Mouse (Mus musculus) layer of hippocampus, adult 9-10 months (tissue): Measurements from ENCODE around the gene Cdh12.
"Not testable (repeated sequence)": the region's sequence is repeated elsewhere in the genome, so short reads cannot be mapped to it uniquely, and the experiment has no call there.

ENCODE experiments used
- DNase-seq: peaks from one replicate; pipeline ENCODE4 v3.0.0; 2022; ENCODE audit warnings: low spot score

The Cdh12 gene

DNA sequence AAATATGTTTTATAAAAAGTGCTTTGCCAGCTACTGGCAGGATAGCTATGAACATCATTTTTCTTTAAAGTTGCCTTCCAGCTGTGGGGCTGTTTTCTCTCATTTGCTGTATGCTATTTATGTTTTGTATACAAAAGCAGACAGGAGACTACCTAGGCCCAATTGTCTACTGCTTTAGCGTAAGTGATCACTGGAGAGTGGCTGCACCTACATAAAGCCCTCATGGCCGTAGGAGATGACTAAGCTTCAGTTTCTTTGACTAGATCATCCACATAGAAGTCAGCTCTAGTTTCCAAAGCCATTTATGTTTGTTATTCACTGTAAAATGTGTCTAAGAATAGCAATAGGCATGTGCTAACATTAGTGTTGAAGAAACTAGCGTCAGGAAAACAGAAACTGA is 926.8 kb downstream of the Cdh12 start:
- DNase-seq = no peak

DNA sequence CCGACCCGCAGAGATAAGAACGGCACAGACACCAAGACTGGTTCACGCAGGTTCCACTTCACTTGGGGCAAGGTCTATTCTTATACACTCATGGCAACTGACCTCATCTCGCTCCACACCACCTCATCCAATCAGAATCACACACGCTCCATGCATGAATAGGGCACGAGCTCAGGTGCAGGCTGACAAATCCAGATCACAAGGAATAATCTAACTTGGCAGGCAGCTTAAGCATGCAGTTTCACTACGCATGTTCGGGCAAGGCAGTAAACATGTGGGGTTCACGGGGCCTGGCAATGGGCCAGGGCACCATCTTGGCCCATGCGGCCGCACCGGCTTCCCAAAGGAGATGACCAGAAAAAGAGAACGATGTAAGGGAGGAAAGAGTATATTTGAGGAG is 942.4 kb downstream of the Cdh12 start:
- DNase-seq = not testable (repeated sequence)

DNA sequence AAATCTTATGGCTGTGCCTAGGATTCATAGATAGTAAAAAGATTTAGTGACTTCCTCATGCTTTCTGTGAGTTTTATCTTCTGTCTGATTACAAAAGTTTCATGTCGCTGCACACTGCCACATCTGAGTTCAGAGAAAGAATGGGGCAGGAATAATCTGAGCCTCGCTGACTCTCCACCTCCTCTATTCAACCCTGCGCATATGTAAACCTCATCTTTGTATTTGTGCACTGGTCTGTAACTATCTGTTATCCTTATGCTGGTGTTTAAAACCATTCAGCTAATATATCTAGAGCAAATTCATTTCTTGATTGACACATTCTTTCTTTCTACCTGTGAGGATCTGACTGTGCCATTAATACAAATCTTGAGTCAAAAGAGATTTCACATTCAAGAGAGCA is 944.0 kb downstream of the Cdh12 start:
- no peak for DNase-seq

DNA sequence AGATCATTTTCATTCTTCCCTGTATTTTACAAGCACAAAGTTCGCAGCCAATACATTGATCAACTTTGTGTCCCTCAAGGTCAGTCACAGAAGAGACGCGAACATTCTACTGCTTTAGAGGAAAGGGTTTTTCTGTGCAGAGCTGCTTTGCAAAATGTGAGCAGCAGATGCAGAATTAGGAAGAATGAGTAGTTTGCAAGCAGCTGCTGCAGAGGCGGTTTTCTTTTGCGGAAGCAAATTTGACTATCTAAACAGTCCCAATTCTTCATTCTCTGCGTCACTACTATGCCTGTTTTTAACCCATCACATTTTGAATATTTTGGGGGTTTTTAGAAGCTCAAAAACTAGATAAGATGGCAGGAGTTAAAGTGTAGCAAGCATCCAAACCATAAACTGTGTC is 956.1 kb downstream of the Cdh12 start:
- DNase-seq = peak; percentile 18

DNA sequence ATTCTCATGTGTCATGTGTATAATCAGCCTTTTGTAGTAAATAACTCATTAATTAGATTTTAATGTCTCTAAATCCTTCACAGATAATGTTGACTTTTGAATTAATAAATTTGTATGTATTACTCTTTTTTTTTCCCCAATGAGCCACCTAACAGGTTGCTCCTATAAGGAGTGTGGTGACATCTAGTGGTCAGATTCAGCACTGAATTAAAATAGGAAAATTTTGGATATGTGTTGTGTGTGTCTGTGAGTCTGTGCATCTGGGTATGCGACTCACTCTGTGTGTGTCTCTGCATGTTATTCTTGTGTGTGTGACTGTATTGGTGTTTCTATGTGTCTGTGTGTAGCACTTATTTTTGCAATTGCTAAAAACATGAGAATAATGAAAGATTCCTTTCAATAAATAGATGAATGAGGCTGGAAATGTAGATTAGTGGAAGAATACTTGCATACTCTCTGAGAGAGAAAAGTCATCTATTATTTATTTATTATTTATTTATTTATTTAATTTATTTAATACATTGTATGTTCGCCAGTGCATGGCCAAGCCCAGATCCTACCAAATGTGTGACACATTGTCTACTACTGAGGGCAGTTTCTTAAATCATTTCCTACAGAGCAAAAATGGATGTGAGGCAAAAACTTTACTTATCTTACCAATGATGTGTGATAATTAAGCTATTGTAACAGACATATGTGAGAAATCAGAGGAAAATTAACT is 958.4 kb downstream of the Cdh12 start:
- DNase-seq = peak; percentile 86

DNA sequence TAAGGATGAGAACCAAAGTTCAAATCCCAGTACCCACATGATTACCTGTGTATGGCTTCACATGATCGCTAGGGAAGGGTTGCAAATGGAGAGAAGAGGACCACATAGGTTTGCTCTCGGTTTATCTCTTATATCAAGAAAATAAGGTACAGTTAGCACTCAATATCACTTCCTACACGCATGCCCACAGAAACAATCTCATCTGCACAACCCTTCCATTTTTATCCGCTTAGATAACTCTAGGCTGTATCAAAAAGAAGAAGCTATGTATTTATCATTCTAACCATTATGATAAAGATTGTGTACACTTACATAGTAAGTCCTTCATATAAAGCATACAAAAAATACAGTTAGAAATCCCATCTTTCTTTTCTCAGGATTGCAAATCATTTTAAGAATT is 988.3 kb downstream of the Cdh12 start:
- no peak for DNase-seq

DNA sequence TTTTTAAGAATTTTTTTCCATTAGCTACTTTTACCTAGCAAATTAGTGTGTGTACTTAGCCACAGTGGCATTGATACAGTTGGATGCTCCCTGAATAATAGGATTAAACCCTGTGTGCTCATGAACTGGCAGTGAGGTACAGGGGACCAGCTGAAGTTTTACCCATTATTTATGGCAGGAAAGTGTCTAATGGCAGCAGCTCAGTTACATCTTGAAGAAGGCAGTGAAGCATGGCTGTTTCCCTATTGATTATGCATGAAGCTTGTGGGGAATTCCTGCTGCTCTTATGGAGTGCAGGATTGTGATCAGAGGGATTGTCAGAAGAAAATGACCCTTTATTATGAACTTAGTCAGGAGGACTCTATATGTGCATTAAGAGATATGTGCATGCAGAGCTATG is 988.9 kb downstream of the Cdh12 start:
- no peak for DNase-seq

DNA sequence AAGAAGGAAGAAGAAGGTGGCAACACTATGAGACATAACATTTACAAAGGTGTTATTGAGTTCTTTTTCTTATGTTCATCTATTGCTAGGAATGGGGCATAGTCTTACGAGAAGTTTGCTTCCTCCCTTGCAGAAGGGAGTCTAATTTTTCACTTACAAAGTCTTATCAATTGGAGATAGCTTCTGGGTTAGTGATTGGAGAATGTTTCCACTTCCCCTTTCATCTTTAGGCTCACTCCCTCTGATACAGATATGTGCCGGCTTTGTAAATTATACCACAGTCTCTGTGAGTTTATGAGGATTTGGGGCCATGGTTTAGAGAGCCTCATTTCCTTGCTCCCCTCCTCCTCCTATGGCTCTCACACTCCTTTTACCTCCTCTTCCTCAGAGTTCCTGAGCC is 1009.0 kb downstream of the Cdh12 start:
- DNase-seq = no peak

DNA sequence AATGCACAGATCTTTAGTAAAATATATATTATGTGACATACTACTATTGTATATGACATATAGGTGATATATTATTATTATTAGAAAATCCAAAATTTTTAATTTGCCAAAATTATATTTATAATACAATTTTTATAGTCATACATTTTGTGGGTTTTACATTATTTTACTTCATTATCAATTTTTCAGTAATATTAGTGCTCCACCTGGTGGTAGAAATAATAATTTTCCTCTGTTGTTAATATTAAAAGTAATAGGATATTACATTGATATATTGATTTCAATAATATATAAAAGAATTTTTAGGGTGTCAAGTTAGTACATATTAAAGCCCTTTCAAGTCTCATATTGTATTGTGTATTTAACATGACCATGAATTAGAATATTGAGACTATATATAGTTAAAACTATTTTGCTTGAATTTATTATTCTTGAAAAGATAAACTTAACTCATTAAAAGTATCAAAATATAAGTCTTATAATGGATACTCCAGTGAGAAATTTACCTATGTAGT is 1070.3 kb downstream of the Cdh12 start:
- DNase-seq = peak; percentile 22

DNA sequence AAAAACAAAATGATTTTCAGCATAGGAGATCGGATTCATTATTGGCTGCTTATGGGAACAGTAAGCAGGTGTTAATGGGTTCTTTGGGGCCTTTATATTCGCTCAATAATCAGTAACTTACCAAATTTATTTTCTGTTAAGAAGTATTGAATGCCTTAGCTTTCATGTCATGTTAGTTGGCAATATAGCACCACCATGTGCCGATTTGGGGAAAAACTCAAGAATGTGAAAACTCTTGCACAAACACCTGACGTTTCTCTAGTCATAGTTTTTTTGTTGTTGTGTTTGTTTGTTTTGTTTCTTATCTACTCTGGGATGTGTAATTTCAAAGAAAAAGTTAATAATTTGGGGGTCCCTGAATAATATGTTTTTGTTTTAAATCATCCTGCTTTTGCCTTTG is 1081.7 kb downstream of the Cdh12 start:
- peak; percentile 7 for DNase-seq

DNA sequence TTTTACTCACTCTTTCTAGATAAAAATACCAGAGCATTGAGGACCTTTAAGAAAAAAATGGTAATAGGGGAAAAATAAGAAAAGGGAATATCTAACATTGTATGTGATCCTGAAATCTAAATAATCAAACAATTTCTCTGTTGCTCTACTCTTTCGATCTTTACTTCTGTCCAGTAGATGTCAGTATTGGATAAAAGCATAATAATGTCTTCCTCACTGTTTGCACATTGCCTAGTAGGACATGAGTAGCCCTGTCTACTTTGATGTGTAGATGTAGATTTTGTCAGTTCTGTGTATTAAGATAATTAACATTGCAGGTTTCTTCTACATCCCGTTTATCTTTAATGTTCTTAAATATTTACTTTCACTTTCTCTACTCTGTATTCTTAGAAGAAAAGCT is 1087.8 kb downstream of the Cdh12 start:
- peak; percentile 36 for DNase-seq

DNA sequence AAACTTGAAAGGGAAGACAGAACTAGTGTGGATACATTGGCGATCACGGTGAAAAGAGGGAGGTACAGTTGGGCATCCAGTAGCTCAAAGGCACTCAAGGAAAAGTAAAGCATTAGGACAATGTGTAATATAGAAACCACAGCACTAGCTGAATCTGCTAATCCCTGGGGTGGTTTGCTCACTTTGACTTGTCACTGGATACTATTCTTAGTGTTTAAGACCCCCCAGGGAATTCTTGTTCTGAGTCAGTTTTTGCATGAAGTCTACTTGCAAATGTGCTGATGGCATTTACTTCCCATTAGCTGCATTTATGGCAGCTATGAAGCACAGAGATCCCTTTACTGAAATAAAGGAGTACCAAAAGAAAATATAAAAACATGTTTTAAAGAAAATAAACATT is 1095.7 kb downstream of the Cdh12 start:
- DNase-seq = no peak

DNA sequence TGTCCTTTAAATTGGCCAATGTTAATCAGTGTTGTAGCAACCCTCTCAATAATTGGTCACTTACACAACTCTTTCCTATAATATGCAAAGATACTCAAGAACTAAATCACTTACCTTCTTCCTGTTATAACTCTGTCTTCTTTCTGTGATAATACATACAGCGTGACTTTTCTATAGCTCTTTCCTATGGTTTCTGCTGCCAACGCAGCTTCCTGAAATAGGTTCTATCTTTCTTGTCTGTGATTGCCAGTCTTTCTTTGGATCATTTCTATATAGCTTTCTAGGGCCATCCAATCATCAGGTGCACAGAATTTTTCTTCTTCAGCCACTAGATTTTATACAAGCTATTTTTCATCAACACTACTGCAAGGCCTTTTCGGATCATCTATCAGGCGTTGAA is 1106.9 kb downstream of the Cdh12 start:
- no peak for DNase-seq

DNA sequence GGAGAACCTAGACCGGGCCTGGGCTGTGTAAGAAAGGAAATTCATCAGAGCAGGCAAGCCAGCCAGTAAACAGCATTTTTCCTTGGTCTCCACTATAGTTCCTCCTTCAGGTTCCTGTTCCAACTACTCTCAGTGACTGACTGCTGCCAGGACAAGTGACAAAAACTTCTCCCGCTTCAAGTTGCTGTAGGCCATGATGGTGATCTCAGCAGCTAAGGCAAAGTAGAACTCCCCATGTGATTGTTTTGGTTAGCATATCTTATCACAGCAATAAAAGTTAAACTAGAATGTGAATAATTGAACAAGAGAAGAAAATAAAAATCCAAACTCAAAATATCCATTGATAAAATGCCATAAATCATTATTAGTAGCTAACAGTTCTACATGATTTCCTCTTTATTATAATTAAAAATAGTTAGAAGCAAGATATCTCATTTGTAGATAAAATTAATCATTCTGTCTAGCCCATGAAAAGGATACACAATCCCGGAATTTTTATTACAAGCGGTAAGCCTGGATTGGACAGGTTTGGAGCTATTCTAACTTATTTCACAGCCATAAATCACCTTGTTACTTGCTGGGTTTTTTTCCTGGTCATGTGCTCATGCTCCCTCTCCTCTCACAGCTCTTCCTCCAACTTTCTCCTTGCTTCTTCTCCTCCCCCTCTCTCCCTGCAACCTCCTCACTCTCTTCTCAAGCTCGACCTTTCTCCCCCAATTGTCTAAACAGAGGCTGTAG is 1117.4 kb downstream of the Cdh12 start:
- DNase-seq = no peak

DNA sequence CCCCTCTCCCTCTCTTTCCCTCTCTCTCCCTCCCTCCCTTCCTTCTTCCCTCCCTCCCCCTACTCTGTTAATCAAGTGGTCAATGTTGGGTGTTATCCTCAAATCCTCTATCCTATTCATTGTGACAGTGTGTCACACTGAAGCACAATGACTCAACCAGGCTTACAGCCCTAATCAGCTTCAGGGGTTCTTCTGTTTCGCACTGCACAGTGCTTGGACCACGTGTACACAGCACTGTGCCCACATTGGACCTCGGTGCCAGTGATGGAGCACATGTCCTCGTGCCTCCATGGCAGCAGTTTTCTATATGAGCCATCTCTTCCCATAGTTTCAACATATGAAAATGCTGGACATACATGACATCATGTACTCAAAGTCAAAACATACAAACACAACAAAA is 1155.4 kb downstream of the Cdh12 start:
- DNase-seq = no peak
